Mouse (Mus musculus): ENCODE results near the gene Strbp. TPM values are rescaled to one million over a fixed set of nuclear protein-coding genes. Genes with fewer than 3 reads are reported as not detected.
A peak's percentile ranks its signal among the peaks of the same experiment; 100 is the strongest.

The Strbp gene
- polyA plus RNA-seq, 1 experiment from 2014 or later, result 16.8 TPM

DNA sequence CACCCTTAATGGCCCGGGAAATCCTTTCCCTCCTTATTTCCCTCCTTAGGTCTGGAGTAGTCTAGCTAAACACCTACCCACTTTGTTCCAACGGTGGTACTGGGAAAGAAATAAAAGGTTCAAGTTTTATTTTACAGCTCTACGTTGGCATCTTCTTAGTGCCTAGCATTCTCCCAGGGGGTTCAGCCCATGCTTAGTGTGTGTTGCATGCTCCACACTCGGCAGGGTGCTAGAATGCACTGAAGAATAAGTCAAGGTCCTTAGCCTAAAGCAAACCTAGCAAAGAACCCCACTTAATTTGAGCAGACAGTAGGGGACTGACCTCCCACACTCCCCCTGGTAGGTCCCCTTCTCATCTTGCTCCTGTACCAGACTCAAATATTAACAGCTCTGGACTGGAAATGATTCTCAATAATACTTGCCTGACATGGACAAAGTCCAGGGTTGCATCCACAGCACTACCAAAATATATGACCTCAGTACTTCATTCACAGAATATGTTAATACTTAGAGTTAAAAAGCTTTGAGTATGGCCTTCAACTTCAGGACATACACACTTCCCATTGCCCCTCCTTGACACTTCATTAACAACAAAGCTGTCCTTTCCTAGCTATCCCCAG lies 592 bp upstream of the Strbp start:
- no peak for DNase-seq (ENCODE audit: low spot score)
- H3K4me1 ChIP-seq (ENCODE audit: insufficient read depth, low read depth, low read length), result no peaks in the 10 kb centered on the region
- H3K36me3 ChIP-seq (ENCODE audit: insufficient read depth, low read length), result no peaks in the 10 kb centered on the region
- no peak overlapping the region for H3K9ac ChIP-seq (replicated peaks; ENCODE audit: low read depth)
- H3K4me3 ChIP-seq (ENCODE audit: low read depth, low read length), result peak overlapping the region; percentile 90
- WGBS, result 12% methylated on average over 4 of the region's 4 CpGs
- no peak overlapping the region for H3K27ac ChIP-seq (ENCODE audit: low read length)
- no peaks in the 10 kb centered on the region for H3K9me3 ChIP-seq (ENCODE audit: low read length)
- no peak for TF ChIP-seq EP300 (IDR thresholded peaks at IDR 0.05)
- no peak for TF ChIP-seq CTCF (IDR thresholded peaks at IDR 0.05)
- no peaks in the 10 kb centered on the region for H3K27me3 ChIP-seq (replicated peaks; ENCODE audit: insufficient read depth, low read length)
- ATAC-seq, result no peak
- H3K4me2 ChIP-seq (replicated peaks; ENCODE audit: low read depth, low read length), result peak overlapping the region; percentile 97

DNA sequence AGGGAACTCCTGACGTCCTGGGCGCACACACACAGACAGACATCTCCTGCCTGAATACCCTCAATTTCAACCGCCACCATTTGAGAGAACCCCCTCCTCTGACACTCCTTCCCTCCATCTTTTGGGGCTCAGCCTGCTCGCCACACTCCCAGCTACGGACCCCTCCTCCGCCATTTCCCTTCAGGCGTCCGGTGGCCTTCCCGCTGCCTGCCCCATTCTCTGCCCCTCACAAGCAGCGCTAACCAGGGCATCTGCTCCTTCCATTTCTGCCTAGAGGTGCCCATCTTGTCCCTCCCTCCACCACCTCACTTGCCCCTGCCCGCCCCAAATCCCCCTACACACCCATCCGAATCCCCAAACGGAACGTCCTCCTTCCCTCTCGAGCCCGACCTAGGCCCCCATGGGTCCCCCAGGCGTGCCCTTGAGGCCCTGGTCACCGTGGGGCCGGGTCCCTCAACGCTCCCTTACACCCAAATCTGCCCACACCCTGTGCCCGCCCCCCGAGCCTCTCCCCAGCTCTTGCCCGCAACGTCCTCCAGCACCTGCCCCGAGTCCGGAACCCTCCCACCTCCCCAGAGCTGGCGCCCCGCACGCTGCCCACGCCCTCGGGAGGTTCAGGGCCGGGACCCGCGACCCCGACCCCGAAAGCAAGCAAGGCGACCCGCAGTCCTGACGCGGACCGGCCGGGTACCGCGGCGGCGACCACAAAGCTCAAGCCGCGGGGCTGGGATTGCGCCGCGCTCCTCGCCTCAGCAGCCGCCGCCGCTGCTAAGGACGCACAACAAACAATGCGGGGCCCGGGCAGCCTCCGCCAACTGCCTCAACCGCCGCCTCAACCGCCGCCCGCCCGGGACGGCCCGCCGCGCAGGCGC lies 1.1 kb downstream of the Strbp start:
- H3K9ac ChIP-seq (replicated peaks; ENCODE audit: low read depth), result peak overlapping the region; percentile 79
- 3% methylated on average over 55 of the region's 70 CpGs for WGBS
- ATAC-seq (peak; percentile 60), DNase-seq (ENCODE audit: low spot score) (peak; percentile 31)
- peak overlapping the region; percentile 90 for H3K4me3 ChIP-seq (ENCODE audit: low read depth, low read length)
- no peak for TF ChIP-seq EP300 (IDR thresholded peaks at IDR 0.05)
- TF ChIP-seq CTCF (IDR thresholded peaks at IDR 0.05), result no peak
- H3K4me2 ChIP-seq (replicated peaks; ENCODE audit: low read depth, low read length), result peak overlapping the region; percentile 97
- no peaks in the 10 kb centered on the region for H3K4me1 ChIP-seq (ENCODE audit: insufficient read depth, low read depth, low read length)
- peak overlapping the region; percentile 90 for H3K27ac ChIP-seq (ENCODE audit: low read length)
- no peaks in the 10 kb centered on the region for H3K9me3 ChIP-seq (ENCODE audit: low read length)
- no peaks in the 10 kb centered on the region for H3K27me3 ChIP-seq (replicated peaks; ENCODE audit: insufficient read depth, low read length)
- no peaks in the 10 kb centered on the region for H3K36me3 ChIP-seq (ENCODE audit: insufficient read depth, low read length)

DNA sequence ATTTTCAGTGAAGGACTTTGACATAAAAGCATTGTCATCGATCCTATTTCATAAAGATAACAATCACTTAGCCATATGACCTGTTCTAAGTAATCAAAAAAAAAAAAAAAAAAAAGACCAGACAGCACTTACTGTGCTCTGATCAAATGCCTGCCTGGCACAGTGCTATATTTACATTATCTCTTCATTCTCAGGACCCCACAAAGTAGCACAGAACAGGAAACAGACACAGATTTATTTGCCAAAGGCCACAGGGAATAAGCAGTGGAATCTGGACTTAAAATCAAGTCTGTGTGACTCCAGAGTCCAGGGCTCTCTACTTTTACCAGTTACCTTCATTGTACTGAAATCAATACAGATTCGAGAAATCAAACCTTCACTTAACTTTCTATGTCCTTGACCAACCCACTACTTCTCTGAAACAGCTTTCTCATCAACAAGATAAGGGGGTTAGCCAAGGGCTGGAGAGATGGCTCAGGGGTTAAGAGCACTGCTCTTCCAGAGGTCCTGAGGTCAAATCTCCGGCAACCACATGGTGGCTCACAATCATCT lies 14.5 kb downstream of the Strbp start:
- Histone ChIP-seq H3K36me3 (ENCODE audit: insufficient read depth, low read length) (no peaks in the 10 kb centered on the region), H3K27ac (ENCODE audit: low read length) (no peak overlapping the region), H3K27me3 (replicated peaks; ENCODE audit: insufficient read depth, low read length) (no peaks in the 10 kb centered on the region), H3K9ac (replicated peaks; ENCODE audit: low read depth) (no peak overlapping the region), H3K4me1 (ENCODE audit: insufficient read depth, low read depth, low read length) (no peaks in the 10 kb centered on the region), H3K4me2 (replicated peaks; ENCODE audit: low read depth, low read length) (no peak overlapping the region), H3K9me3 (ENCODE audit: low read length) (no peaks in the 10 kb centered on the region), H3K4me3 (ENCODE audit: low read depth, low read length) (no peak overlapping the region)
- DNase-seq (ENCODE audit: low spot score) (no peak), ATAC-seq (no peak)
- WGBS, result 40% methylated on average over 3 of the region's 3 CpGs
- TF ChIP-seq EP300 (IDR thresholded peaks at IDR 0.05), result no peak
- no peak for TF ChIP-seq CTCF (IDR thresholded peaks at IDR 0.05)

DNA sequence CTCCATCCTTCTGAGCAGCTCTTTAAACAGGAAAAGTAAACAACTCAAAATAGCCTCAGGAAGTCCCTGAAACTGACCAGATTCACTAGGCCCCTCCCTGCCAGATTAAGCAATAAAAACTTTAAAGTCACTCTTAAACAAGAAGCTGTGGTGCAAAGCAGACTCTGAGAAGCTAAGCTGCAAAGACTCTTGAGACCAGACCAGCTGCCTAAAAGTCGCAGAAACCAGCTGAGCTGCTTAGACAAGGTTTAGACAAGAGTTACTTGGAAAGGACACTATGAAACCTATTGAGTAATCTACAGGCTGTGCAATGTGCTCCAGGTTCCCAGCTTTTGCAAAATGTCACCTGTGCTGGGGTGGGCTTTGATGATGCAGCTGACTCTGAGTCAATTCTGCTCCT lies 16.6 kb downstream of the Strbp start:
- DNase-seq (ENCODE audit: low spot score) (no peak), ATAC-seq (no peak)
- Histone ChIP-seq H3K27me3 (replicated peaks; ENCODE audit: insufficient read depth, low read length) (no peaks in the 10 kb centered on the region), H3K9ac (replicated peaks; ENCODE audit: low read depth) (no peak overlapping the region), H3K4me3 (ENCODE audit: low read depth, low read length) (no peak overlapping the region), H3K36me3 (ENCODE audit: insufficient read depth, low read length) (no peaks in the 10 kb centered on the region), H3K4me2 (replicated peaks; ENCODE audit: low read depth, low read length) (no peak overlapping the region), H3K27ac (ENCODE audit: low read length) (no peak overlapping the region), H3K4me1 (ENCODE audit: insufficient read depth, low read depth, low read length) (no peaks in the 10 kb centered on the region), H3K9me3 (ENCODE audit: low read length) (no peaks in the 10 kb centered on the region)
- WGBS, result 61% methylated on average over 1 of the region's 1 CpGs
- no peak for TF ChIP-seq EP300 (IDR thresholded peaks at IDR 0.05)
- no peak for TF ChIP-seq CTCF (IDR thresholded peaks at IDR 0.05)

DNA sequence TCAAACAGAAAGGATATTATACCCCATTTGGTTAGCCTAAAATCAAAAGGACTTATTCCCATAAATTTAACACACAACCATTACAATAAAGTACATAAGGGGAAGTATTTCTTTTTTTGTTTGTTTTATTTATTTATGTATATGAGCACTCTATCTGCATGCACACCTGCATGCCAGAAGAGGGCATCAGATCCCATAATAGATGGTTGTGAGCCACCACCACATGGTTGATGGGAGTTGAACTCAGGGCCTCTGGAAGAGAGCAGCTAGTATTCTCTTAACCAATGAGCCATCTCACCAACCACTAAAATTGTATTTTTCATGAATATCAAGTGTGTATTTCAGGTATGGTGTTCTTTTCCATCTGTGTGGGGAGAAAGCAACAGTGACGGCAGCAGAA lies 18.8 kb downstream of the Strbp start:
- Histone ChIP-seq H3K27ac (ENCODE audit: low read length) (no peak overlapping the region), H3K9ac (replicated peaks; ENCODE audit: low read depth) (no peak overlapping the region), H3K9me3 (ENCODE audit: low read length) (no peaks in the 10 kb centered on the region), H3K36me3 (ENCODE audit: insufficient read depth, low read length) (no peaks in the 10 kb centered on the region), H3K4me2 (replicated peaks; ENCODE audit: low read depth, low read length) (no peak overlapping the region), H3K27me3 (replicated peaks; ENCODE audit: insufficient read depth, low read length) (no peaks in the 10 kb centered on the region), H3K4me3 (ENCODE audit: low read depth, low read length) (no peak overlapping the region), H3K4me1 (ENCODE audit: insufficient read depth, low read depth, low read length) (no peaks in the 10 kb centered on the region)
- ATAC-seq (no peak), DNase-seq (ENCODE audit: low spot score) (no peak)
- WGBS, result 100% methylated on average over 1 of the region's 1 CpGs
- TF ChIP-seq CTCF (IDR thresholded peaks at IDR 0.05), result 0 out of 2 replicates have a peak, but pooled peaks have one; percentile 22
- TF ChIP-seq EP300 (IDR thresholded peaks at IDR 0.05), result no peak

DNA sequence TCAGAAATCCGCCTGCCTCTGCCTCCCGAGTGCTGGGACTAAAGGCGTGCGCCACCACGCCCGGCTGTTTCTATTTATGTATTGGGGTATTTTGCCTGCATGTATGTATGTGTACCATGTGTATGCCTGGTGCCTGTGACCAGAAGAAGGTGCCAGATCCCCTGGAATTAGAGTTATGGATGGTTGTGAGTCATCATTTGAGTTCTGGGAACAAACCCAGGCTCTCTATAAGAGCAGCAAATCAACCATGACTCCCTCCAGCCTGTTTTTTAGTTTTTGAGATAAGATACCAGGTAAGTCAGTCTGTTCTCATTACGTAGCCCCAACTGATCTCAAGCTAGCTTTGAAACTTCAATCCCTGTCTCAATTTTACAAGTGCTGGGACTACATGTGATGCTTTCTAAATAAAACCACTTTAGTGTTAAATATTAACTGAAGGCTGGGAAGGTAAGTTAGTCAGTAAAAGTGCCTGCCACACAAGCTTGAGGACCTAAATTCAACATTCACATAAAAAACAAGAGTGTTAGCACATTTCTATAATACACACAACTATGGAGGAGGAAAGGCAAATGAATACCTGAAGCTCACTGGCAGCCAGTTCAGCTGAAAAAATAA lies 21.4 kb downstream of the Strbp start:
- DNase-seq (ENCODE audit: low spot score) (peak; percentile 24), ATAC-seq (peak; percentile 54)
- Histone ChIP-seq H3K36me3 (ENCODE audit: insufficient read depth, low read length) (no peaks in the 10 kb centered on the region), H3K4me3 (ENCODE audit: low read depth, low read length) (no peak overlapping the region), H3K4me1 (ENCODE audit: insufficient read depth, low read depth, low read length) (no peaks in the 10 kb centered on the region), H3K9ac (replicated peaks; ENCODE audit: low read depth) (no peak overlapping the region), H3K9me3 (ENCODE audit: low read length) (no peaks in the 10 kb centered on the region), H3K27me3 (replicated peaks; ENCODE audit: insufficient read depth, low read length) (no peaks in the 10 kb centered on the region), H3K4me2 (replicated peaks; ENCODE audit: low read depth, low read length) (no peak overlapping the region), H3K27ac (ENCODE audit: low read length) (no peak overlapping the region)
- TF ChIP-seq EP300 (IDR thresholded peaks at IDR 0.05), result no peak
- no peak for TF ChIP-seq CTCF (IDR thresholded peaks at IDR 0.05)
- 92% methylated on average over 7 of the region's 7 CpGs for WGBS
